In genomic region chr4:40899264-40899663, GRCm38 (mm10) we compare ENCODE assay signal across 26 mouse cellular contexts. TPM values are rescaled to one million over a fixed set of nuclear protein-coding genes. Genes with fewer than 3 reads are reported as not detected.
DNase-seq lines count a peak whose midpoint lies in the region; ATAC-seq and TF ChIP-seq lines count a peak whose summit lies in the region.
"Had no signal": no experiment of that assay in that cellular context is flagged by ENCODE, and none has a peak within 500 bp of the region (broad histone marks: within the 10 kb centered on the region; RNA-seq: fewer than 3 reads in every experiment).

No protein-coding gene starts in this region.

- no peaks in the 10 kb centered on the region for H3K36me3 ChIP-seq in forebrain, postnatal 0 days (ENCODE audit: insufficient read depth)
- H3K36me3 ChIP-seq: embryonic facial prominence, embryonic 15.5 days; forebrain, embryonic 10.5 days; G1E; heart, embryonic 13.5 days; hindbrain, embryonic 15.5 days had no signal

- no peak overlapping the region for H3K9ac ChIP-seq in forebrain, postnatal 0 days
- H3K9ac ChIP-seq: embryonic facial prominence, embryonic 15.5 days; heart, embryonic 13.5 days; hindbrain, embryonic 15.5 days had no signal

- no peak for ATAC-seq in forebrain, postnatal 0 days
- ATAC-seq: activated CD4-positive, CD25-positive, alpha-beta regulatory T cell, adult 4 months; forebrain, embryonic 14.5 days; intestine, embryonic 16.5 days had no signal

- H3K4me1 ChIP-seq in bone marrow macrophage, adult 2 months (ENCODE audit: control insufficient read depth, insufficient read depth, low read length), result peaks cover 14% of the 10 kb centered on the region
- H3K4me1 ChIP-seq in forebrain, postnatal 0 days (ENCODE audit: insufficient read depth), result no peaks in the 10 kb centered on the region
- H3K4me1 ChIP-seq: hindbrain, embryonic 15.5 days had no signal

- no peaks in the 10 kb centered on the region for H3K27me3 ChIP-seq in forebrain, postnatal 0 days (ENCODE audit: insufficient read depth, low read length)
- H3K27me3 ChIP-seq: CH12.LX; embryonic facial prominence, embryonic 15.5 days; heart, embryonic 13.5 days; hindbrain, embryonic 15.5 days had no signal

- peak overlapping the region; percentile 40; the same call in 1 of the 2 replicates for H3K27ac ChIP-seq in gastrocnemius, adult 2 months
- H3K27ac ChIP-seq in bone marrow macrophage, adult 2 months (ENCODE audit: insufficient read depth, low read depth, low read length), result peak overlapping the region; percentile 93
- no peak overlapping the region for H3K27ac ChIP-seq in forebrain, postnatal 0 days (ENCODE audit: low read depth, low read length)
- H3K27ac ChIP-seq: embryonic facial prominence, embryonic 15.5 days; forebrain, embryonic 10.5 days; heart, embryonic 13.5 days; hindbrain, embryonic 15.5 days had no signal

- intact Hi-C loops in gastrocnemius, adult 2 months (cut with DNase I), result no loop called here
- intact Hi-C loops in gastrocnemius, postnatal 14 days (cut with DNase I; ENCODE audit: low total_unique reads), result no loop called here

- H3K4me2 ChIP-seq in forebrain, postnatal 0 days (ENCODE audit: low read depth), result no peak overlapping the region
- H3K4me2 ChIP-seq: embryonic facial prominence, embryonic 15.5 days; heart, embryonic 13.5 days; hindbrain, embryonic 15.5 days had no signal

- no peak overlapping the region for H3K4me3 ChIP-seq in gastrocnemius, adult 2 months
- H3K4me3 ChIP-seq in bone marrow macrophage, adult 2 months (ENCODE audit: insufficient read depth, low read length), result no peak overlapping the region
- no peak overlapping the region for H3K4me3 ChIP-seq in forebrain, postnatal 0 days (ENCODE audit: low read depth, low read length)
- H3K4me3 ChIP-seq: embryonic facial prominence, embryonic 15.5 days; erythroblast, embryonic 14.5 days; forebrain, embryonic 10.5 days; heart, embryonic 13.5 days; hindbrain, embryonic 15.5 days had no signal

- 72% methylated on average over 2 of the region's 2 CpGs for WGBS in forebrain, postnatal 0 days

- TF ChIP-seq CTCF in gastrocnemius, adult 2 months (IDR thresholded peaks at IDR 0.05), result no peak
- no peak for TF ChIP-seq CTCF in bone marrow macrophage, adult 2 months (IDR thresholded peaks at IDR 0.05; ENCODE audit: low read depth, low read length)
- TF ChIP-seq CTCF in forebrain, postnatal 0 days (IDR thresholded peaks at IDR 0.05; ENCODE audit: low read depth), result no peak

- no peaks in the 10 kb centered on the region for H3K9me3 ChIP-seq in forebrain, postnatal 0 days (ENCODE audit: low read length)
- H3K9me3 ChIP-seq: embryonic facial prominence, embryonic 15.5 days; forebrain, embryonic 10.5 days; heart, embryonic 13.5 days; hindbrain, embryonic 15.5 days had no signal

- DNase-seq in gastrocnemius, adult 2 months, result peak; percentile 58
- DNase-seq in gastrocnemius, postnatal 14 days, result no peak
- DNase-seq in testis, postnatal 14 days (ENCODE audit: low spot score), result peak; percentile 44
- no peak for DNase-seq in testis, postnatal 10 days (ENCODE audit: low spot score)
- DNase-seq in forebrain, postnatal 0 days, result no peak
- DNase-seq in spleen, postnatal 10 days (ENCODE audit: low spot score in 2 of 2), result no peak
- DNase-seq: adrenal gland, adult 8-10 months; cerebellum, adult 11 months; cerebellum, adult 8-10 months; cerebellum, postnatal 14 days; embryo, embryonic 11 days; heart, postnatal 36 days had no signal

- no peak for TF ChIP-seq POLR2A in bone marrow macrophage, adult 2 months (IDR thresholded peaks at IDR 0.05; ENCODE audit: borderline replicate concordance, low read depth, low read length)

RNA-seq across cellular contexts. Expression of gene Spink4, which starts 20.6 kb away (rescaled TPM):
- not detected for total RNA-seq in gastrocnemius, adult 2 months (2021)
- not detected for total RNA-seq in gastrocnemius, postnatal 14 days (2021)
- polyA plus RNA-seq in bone marrow macrophage, adult 2 months (2012; ENCODE audit: insufficient read depth, insufficient read length, missing spikeins), result not detected in 2 replicates
- not detected in 2 replicates for total RNA-seq in forebrain, postnatal 0 days (2014; rRNA removed)
- not detected in 2 replicates for polyA plus RNA-seq in forebrain, postnatal 0 days (2015; fragmentation: Nextera tagmentation; extraction: Ambion mirVana)
- total RNA-seq: CH12.LX; common myeloid progenitor, adult 5-6 weeks; G1E; heart, postnatal 36 days had no signal
- polyA plus RNA-seq: activated CD4-positive, CD25-positive, alpha-beta regulatory T cell, adult 4 months; embryonic facial prominence, embryonic 11.5 days; embryonic facial prominence, embryonic 15.5 days; erythroblast, embryonic 14.5 days; forebrain, embryonic 10.5 days; forebrain, embryonic 14.5 days; G1E; hindbrain, embryonic 11.5 days; hindbrain, embryonic 15.5 days had no signal

RNA-seq across cellular contexts. Expression of gene B4galt1, which starts 45.5 kb away (rescaled TPM):
- 10 to 100 TPM; 30.5 to 42.2 TPM for total RNA-seq in gastrocnemius, adult 2 months (2021)
- total RNA-seq in gastrocnemius, postnatal 14 days (2021), result 10 to 100 TPM; 36.3 to 38.8 TPM
- polyA plus RNA-seq in bone marrow macrophage, adult 2 months (2012; ENCODE audit: insufficient read depth, insufficient read length, missing spikeins), result 75.9 and 77.7 TPM in 2 replicates
- 6.8 and 10.0 TPM in 2 replicates for total RNA-seq in forebrain, postnatal 0 days (2014; rRNA removed)
- 4.6 and 4.9 TPM in 2 replicates for polyA plus RNA-seq in forebrain, postnatal 0 days (2015; fragmentation: Nextera tagmentation; extraction: Ambion mirVana)

RNA-seq across cellular contexts. Expression of gene Bag1, which starts 48.8 kb away (rescaled TPM):
- 100 to 1,000 TPM; 201 to 232 TPM for total RNA-seq in gastrocnemius, adult 2 months (2021)
- total RNA-seq in gastrocnemius, postnatal 14 days (2021), result 100 to 1,000 TPM; 147 to 150 TPM
- polyA plus RNA-seq in bone marrow macrophage, adult 2 months (2012; ENCODE audit: insufficient read depth, insufficient read length, missing spikeins), result 141 and 155 TPM in 2 replicates
- 116 and 174 TPM in 2 replicates for total RNA-seq in forebrain, postnatal 0 days (2014; rRNA removed)
- 201 and 203 TPM in 2 replicates for polyA plus RNA-seq in forebrain, postnatal 0 days (2015; fragmentation: Nextera tagmentation; extraction: Ambion mirVana)

RNA-seq across cellular contexts. Expression of gene Chmp5, which starts 48.9 kb away (rescaled TPM):
- 10 to 100 TPM; 19.8 to 24.3 TPM for total RNA-seq in gastrocnemius, adult 2 months (2021)
- total RNA-seq in gastrocnemius, postnatal 14 days (2021), result 10 to 100 TPM; 26.7 to 27.9 TPM
- polyA plus RNA-seq in bone marrow macrophage, adult 2 months (2012; ENCODE audit: insufficient read depth, insufficient read length, missing spikeins), result 128 and 135 TPM in 2 replicates
- 94.8 and 101 TPM in 2 replicates for total RNA-seq in forebrain, postnatal 0 days (2014; rRNA removed)
- 146 and 149 TPM in 2 replicates for polyA plus RNA-seq in forebrain, postnatal 0 days (2015; fragmentation: Nextera tagmentation; extraction: Ambion mirVana)

Comparison
In these comparisons a context has a peak if more than half of its experiments do, and no peak if none do; other contexts are left out.
1. DNase-seq: peak in gastrocnemius, adult 2 months (single experiment) and testis, postnatal 14 days (single experiment); none in gastrocnemius, postnatal 14 days (single experiment), testis, postnatal 10 days (single experiment), forebrain, postnatal 0 days (single experiment) and spleen, postnatal 10 days (0 of 2).